Mouse (Mus musculus): ENCODE results near the gene Baat. TPM values are rescaled to one million over a fixed set of nuclear protein-coding genes. Genes with fewer than 3 reads are reported as not detected.

Gene Baat
- 0.08 TPM in 1 of 2 replicates, not detected in the other for polyA plus RNA-seq (2015; fragmentation: Nextera tagmentation; extraction: Ambion mirVana)

GRCm38 (mm10) chr4:49506386-49506785 lies at the start of gene Baat:
Gene Baat, minus strand, starts transcription at chr4:49506557.

GRCm38 (mm10) chr4:49549383-49549782 lies 43.0 kb upstream of the Baat start, which contains the start of gene Aldob:
Gene Aldob, minus strand, starts transcription at chr4:49549546.

GRCm38 (mm10) chr4:49520572-49521340 lies 14.4 kb upstream of the Baat start, which contains the start of the genes Mrpl50 and Zfp189:
Gene Mrpl50, minus strand, starts transcription at chr4:49521093.
Gene Zfp189, plus strand, starts transcription at chr4:49521176.

GRCm38 (mm10) chr4:49473435-49474100 lies 32.8 kb downstream of the Baat start, which contains the start of gene Acnat1:
Gene Acnat1, minus strand, starts transcription at chr4:49473912.

Other genes with a start within 250 kb of the Baat start
- gene Acnat2, start 98.4 kb downstream of the Baat start, polyA plus RNA-seq (2015; fragmentation: Nextera tagmentation; extraction: Ambion mirVana): not detected in 2 replicates
- gene Acnat1, start 32.6 kb downstream of the Baat start, polyA plus RNA-seq (2015; fragmentation: Nextera tagmentation; extraction: Ambion mirVana): not detected in 2 replicates
- 70.7 and 71.8 TPM in 2 replicates for gene Mrpl50, start 14.5 kb upstream of the Baat start, polyA plus RNA-seq (2015; fragmentation: Nextera tagmentation; extraction: Ambion mirVana)
- 3.5 and 3.7 TPM in 2 replicates for gene Zfp189, start 14.6 kb upstream of the Baat start, polyA plus RNA-seq (2015; fragmentation: Nextera tagmentation; extraction: Ambion mirVana)
- 1.3 and 1.6 TPM in 2 replicates for gene Aldob, start 43.0 kb upstream of the Baat start, polyA plus RNA-seq (2015; fragmentation: Nextera tagmentation; extraction: Ambion mirVana)
- 44.2 and 51.2 TPM in 2 replicates for gene Tmem246, start 91.3 kb upstream of the Baat start, polyA plus RNA-seq (2015; fragmentation: Nextera tagmentation; extraction: Ambion mirVana)
- 18.7 and 19.1 TPM in 2 replicates for gene Rnf20, start 125.4 kb upstream of the Baat start, polyA plus RNA-seq (2015; fragmentation: Nextera tagmentation; extraction: Ambion mirVana)
- gene Ppp3r2, start 175.5 kb upstream of the Baat start, polyA plus RNA-seq (2015; fragmentation: Nextera tagmentation; extraction: Ambion mirVana): 0.06 TPM in 1 of 2 replicates, not detected in the other

Data from skeletal muscle tissue, postnatal 0 days (tissue).